Mouse (Mus musculus): ENCODE measurements around the gene Itpr2. TPM values are rescaled to one million over a fixed set of nuclear protein-coding genes. Genes with fewer than 3 reads are reported as not detected.

The Itpr2 gene
- polyA plus RNA-seq, 1 experiment from 2014 or later, result 3.9 TPM

GRCm38 (mm10) chr6:146079734-146080443, 422.1 kb downstream of the Itpr2 start:
- Histone ChIP-seq H3K36me3 (ENCODE audit: control insufficient read depth, insufficient read depth, low read length) (no peaks in the 10 kb centered on the region), H3K4me3 (ENCODE audit: low read depth, low read length) (no peak overlapping the region), H3K9me3 (ENCODE audit: control insufficient read depth, low read length) (no peaks in the 10 kb centered on the region), H3K9ac (ENCODE audit: low read length) (no peak overlapping the region), H3K27ac (ENCODE audit: low read depth, low read length) (no peak overlapping the region), H3K27me3 (ENCODE audit: control insufficient read depth, insufficient read depth, low read length) (no peaks in the 10 kb centered on the region), H3K4me2 (no peak overlapping the region), H3K4me1 (ENCODE audit: control insufficient read depth, insufficient read depth, low read length) (peaks cover 4% of the 10 kb centered on the region; the same call in 1 of the 2 replicates)
- DNase-seq (ENCODE audit: low spot score, missing footprints) (peak; percentile 86), ATAC-seq (ENCODE audit: low FRiP score) (no peak)
- 52% methylated on average over 3 of the region's 3 CpGs for WGBS

- peaks cover 4% of the 10 kb centered on the region; the same call in 1 of the 2 replicates for H3K4me1 ChIP-seq (ENCODE audit: control insufficient read depth, insufficient read depth, low read length)
- ATAC-seq (ENCODE audit: low FRiP score) (0 out of 2 replicates have a peak, but pooled peaks have one; percentile 44), DNase-seq (ENCODE audit: low spot score, missing footprints) (peak; percentile 96)
- H3K4me3 ChIP-seq (ENCODE audit: low read depth, low read length), result no peak overlapping the region
- H3K36me3 ChIP-seq (ENCODE audit: control insufficient read depth, insufficient read depth, low read length), result no peaks in the 10 kb centered on the region
- no peak overlapping the region for H3K27ac ChIP-seq (ENCODE audit: low read depth, low read length)
- no peaks in the 10 kb centered on the region for H3K9me3 ChIP-seq (ENCODE audit: control insufficient read depth, low read length)
- no peaks in the 10 kb centered on the region for H3K27me3 ChIP-seq (ENCODE audit: control insufficient read depth, insufficient read depth, low read length)
- WGBS, result 53% methylated on average over 5 of the region's 5 CpGs
- H3K4me2 ChIP-seq, result no peak overlapping the region
- no peak overlapping the region for H3K9ac ChIP-seq (ENCODE audit: low read length)
Observed at GRCm38 (mm10) chr6:146079261-146079660, 422.8 kb downstream of the Itpr2 start.

- ATAC-seq (ENCODE audit: low FRiP score) (no peak), DNase-seq (ENCODE audit: low spot score, missing footprints) (no peak)
- Histone ChIP-seq H3K4me1 (ENCODE audit: control insufficient read depth, insufficient read depth, low read length) (peaks cover 4% of the 10 kb centered on the region; the same call in 1 of the 2 replicates), H3K9ac (ENCODE audit: low read length) (no peak overlapping the region), H3K4me3 (ENCODE audit: low read depth, low read length) (no peak overlapping the region), H3K4me2 (no peak overlapping the region), H3K27me3 (ENCODE audit: control insufficient read depth, insufficient read depth, low read length) (no peaks in the 10 kb centered on the region), H3K27ac (ENCODE audit: low read depth, low read length) (no peak overlapping the region), H3K9me3 (ENCODE audit: control insufficient read depth, low read length) (peaks cover 4% of the 10 kb centered on the region; the same call in 1 of the 2 replicates), H3K36me3 (ENCODE audit: control insufficient read depth, insufficient read depth, low read length) (no peaks in the 10 kb centered on the region)
- 90% methylated on average over 15 of the region's 15 CpGs for WGBS
Observed at GRCm38 (mm10) chr6:146078136-146078535, 423.9 kb downstream of the Itpr2 start.

GRCm38 (mm10) chr6:146077124-146077889, 424.7 kb downstream of the Itpr2 start:
- Histone ChIP-seq H3K4me1 (ENCODE audit: control insufficient read depth, insufficient read depth, low read length) (peaks cover 4% of the 10 kb centered on the region; the same call in 1 of the 2 replicates), H3K27me3 (ENCODE audit: control insufficient read depth, insufficient read depth, low read length) (no peaks in the 10 kb centered on the region), H3K9ac (ENCODE audit: low read length) (no peak overlapping the region), H3K4me3 (ENCODE audit: low read depth, low read length) (no peak overlapping the region), H3K36me3 (ENCODE audit: control insufficient read depth, insufficient read depth, low read length) (no peaks in the 10 kb centered on the region), H3K9me3 (ENCODE audit: control insufficient read depth, low read length) (peaks cover 4% of the 10 kb centered on the region; the same call in 1 of the 2 replicates), H3K27ac (ENCODE audit: low read depth, low read length) (no peak overlapping the region), H3K4me2 (no peak overlapping the region)
- 87% methylated on average over 11 of the region's 11 CpGs for WGBS
- ATAC-seq (ENCODE audit: low FRiP score) (no peak), DNase-seq (ENCODE audit: low spot score, missing footprints) (peak; percentile 37)

- ATAC-seq (ENCODE audit: low FRiP score) (no peak), DNase-seq (ENCODE audit: low spot score, missing footprints) (no peak)
- no peak overlapping the region for H3K4me3 ChIP-seq (ENCODE audit: low read depth, low read length)
- no peaks in the 10 kb centered on the region for H3K36me3 ChIP-seq (ENCODE audit: control insufficient read depth, insufficient read depth, low read length)
- WGBS, result 83% methylated on average over 1 of the region's 1 CpGs
- H3K4me2 ChIP-seq, result no peak overlapping the region
- H3K9me3 ChIP-seq (ENCODE audit: control insufficient read depth, low read length), result peaks cover 4% of the 10 kb centered on the region; the same call in 1 of the 2 replicates
- H3K4me1 ChIP-seq (ENCODE audit: control insufficient read depth, insufficient read depth, low read length), result no peaks in the 10 kb centered on the region
- H3K27ac ChIP-seq (ENCODE audit: low read depth, low read length), result no peak overlapping the region
- H3K9ac ChIP-seq (ENCODE audit: low read length), result no peak overlapping the region
- no peaks in the 10 kb centered on the region for H3K27me3 ChIP-seq (ENCODE audit: control insufficient read depth, insufficient read depth, low read length)
Observed at GRCm38 (mm10) chr6:146072842-146073241, 429.2 kb downstream of the Itpr2 start.

GRCm38 (mm10) chr6:146071883-146072282, 430.1 kb downstream of the Itpr2 start:
- H3K4me1 ChIP-seq (ENCODE audit: control insufficient read depth, insufficient read depth, low read length), result no peaks in the 10 kb centered on the region
- H3K9ac ChIP-seq (ENCODE audit: low read length), result no peak overlapping the region
- ATAC-seq (ENCODE audit: low FRiP score), result no peak
- H3K4me3 ChIP-seq (ENCODE audit: low read depth, low read length), result no peak overlapping the region
- no peak overlapping the region for H3K27ac ChIP-seq (ENCODE audit: low read depth, low read length)
- H3K9me3 ChIP-seq (ENCODE audit: control insufficient read depth, low read length), result peaks cover 4% of the 10 kb centered on the region; the same call in 1 of the 2 replicates
- no peaks in the 10 kb centered on the region for H3K36me3 ChIP-seq (ENCODE audit: control insufficient read depth, insufficient read depth, low read length)
- H3K4me2 ChIP-seq, result no peak overlapping the region
- WGBS, result 88% methylated on average over 1 of the region's 1 CpGs
- H3K27me3 ChIP-seq (ENCODE audit: control insufficient read depth, insufficient read depth, low read length), result no peaks in the 10 kb centered on the region
- no peak for DNase-seq (ENCODE audit: low spot score, missing footprints)

Other genes with a start within 250 kb of the Itpr2 start
- 77.1 and 78.9 TPM in 2 replicates for gene Fgfr1op2, start 75.0 kb upstream of the Itpr2 start, polyA plus RNA-seq (2014; fragmentation: Nextera tagmentation; extraction: Ambion mirVana)
- 101 TPM in 2 replicates for gene Ints13, start 75.6 kb upstream of the Itpr2 start, polyA plus RNA-seq (2014; fragmentation: Nextera tagmentation; extraction: Ambion mirVana)
- gene Med21, start 140.3 kb upstream of the Itpr2 start, polyA plus RNA-seq (2014; fragmentation: Nextera tagmentation; extraction: Ambion mirVana), result 125 and 135 TPM in 2 replicates
- gene Tm7sf3, start 140.6 kb upstream of the Itpr2 start, polyA plus RNA-seq (2014; fragmentation: Nextera tagmentation; extraction: Ambion mirVana), result 26.2 and 28.9 TPM in 2 replicates
- 20.4 and 22.2 TPM in 2 replicates for gene Stk38l, start 222.8 kb upstream of the Itpr2 start, polyA plus RNA-seq (2014; fragmentation: Nextera tagmentation; extraction: Ambion mirVana)

Data from midbrain, embryonic 11.5 days (tissue).